Mouse (Mus musculus): ENCODE results near the gene Colca2. TPM values are rescaled to one million over a fixed set of nuclear protein-coding genes. Genes with fewer than 3 reads are reported as not detected.

Colca2 gene
- polyA plus RNA-seq, 1 experiment from 2014 or later: 0.62 TPM

GRCm38 (mm10) chr9:51232163-51232562 lies 46.2 kb downstream of the Colca2 start:
- H3K27ac ChIP-seq: no peak overlapping the region
- H3K36me3 ChIP-seq (replicated peaks; ENCODE audit: control insufficient read depth, insufficient read depth): no peaks in the 10 kb centered on the region
- 94% methylated on average over 8 of the region's 8 CpGs for WGBS
- H3K4me1 ChIP-seq (replicated peaks; ENCODE audit: control insufficient read depth, insufficient read depth, low read length): no peaks in the 10 kb centered on the region
- H3K4me2 ChIP-seq (replicated peaks): no peak overlapping the region
- no peak overlapping the region for H3K9ac ChIP-seq
- no peak overlapping the region for H3K4me3 ChIP-seq (replicated peaks; ENCODE audit: low read length)
- no peaks in the 10 kb centered on the region for H3K9me3 ChIP-seq (ENCODE audit: control insufficient read depth, low read length)
- no peak for ATAC-seq (ENCODE audit: low FRiP score)
- no peaks in the 10 kb centered on the region for H3K27me3 ChIP-seq (ENCODE audit: control insufficient read depth, insufficient read depth, low read length)
- DNase-seq (ENCODE audit: low spot score): no peak

GRCm38 (mm10) chr9:51230701-51231389 lies 47.5 kb downstream of the Colca2 start:
- Histone ChIP-seq H3K27me3 (ENCODE audit: control insufficient read depth, insufficient read depth, low read length) (no peaks in the 10 kb centered on the region), H3K9me3 (ENCODE audit: control insufficient read depth, low read length) (no peaks in the 10 kb centered on the region), H3K4me3 (replicated peaks; ENCODE audit: low read length) (no peak overlapping the region), H3K36me3 (replicated peaks; ENCODE audit: control insufficient read depth, insufficient read depth) (no peaks in the 10 kb centered on the region), H3K4me1 (replicated peaks; ENCODE audit: control insufficient read depth, insufficient read depth, low read length) (no peaks in the 10 kb centered on the region), H3K27ac (no peak overlapping the region), H3K9ac (no peak overlapping the region), H3K4me2 (replicated peaks) (no peak overlapping the region)
- DNase-seq (ENCODE audit: low spot score) (no peak), ATAC-seq (ENCODE audit: low FRiP score) (no peak)
- 90% methylated on average over 4 of the region's 4 CpGs for WGBS

GRCm38 (mm10) chr9:51225636-51226166 lies 52.7 kb downstream of the Colca2 start:
- H3K36me3 ChIP-seq (replicated peaks; ENCODE audit: control insufficient read depth, insufficient read depth): no peaks in the 10 kb centered on the region
- no peak overlapping the region for H3K27ac ChIP-seq
- WGBS: 82% methylated on average over 5 of the region's 5 CpGs
- ATAC-seq (ENCODE audit: low FRiP score) (no peak), DNase-seq (ENCODE audit: low spot score) (no peak)
- H3K27me3 ChIP-seq (ENCODE audit: control insufficient read depth, insufficient read depth, low read length): no peaks in the 10 kb centered on the region
- H3K9ac ChIP-seq: no peak overlapping the region
- H3K4me3 ChIP-seq (replicated peaks; ENCODE audit: low read length): no peak overlapping the region
- H3K9me3 ChIP-seq (ENCODE audit: control insufficient read depth, low read length): no peaks in the 10 kb centered on the region
- H3K4me1 ChIP-seq (replicated peaks; ENCODE audit: control insufficient read depth, insufficient read depth, low read length): no peaks in the 10 kb centered on the region
- no peak overlapping the region for H3K4me2 ChIP-seq (replicated peaks)

Other genes starting within 250 kb of the Colca2 start
- gene Btg4, start 217.7 kb downstream of the Colca2 start, polyA plus RNA-seq (2014; fragmentation: Nextera tagmentation; extraction: Ambion mirVana): not detected in 2 replicates
- gene Layn, start 201.5 kb downstream of the Colca2 start, polyA plus RNA-seq (2014; fragmentation: Nextera tagmentation; extraction: Ambion mirVana): 2.1 TPM in 2 replicates
- gene 4833427G06Rik, start 176.5 kb downstream of the Colca2 start, polyA plus RNA-seq (2014; fragmentation: Nextera tagmentation; extraction: Ambion mirVana): 1.7 and 1.8 TPM in 2 replicates
- not detected in 2 replicates for gene Gm32742, start 113.1 kb downstream of the Colca2 start, polyA plus RNA-seq (2014; fragmentation: Nextera tagmentation; extraction: Ambion mirVana)
- not detected in 2 replicates for gene Pou2af1, start 64.9 kb downstream of the Colca2 start, polyA plus RNA-seq (2014; fragmentation: Nextera tagmentation; extraction: Ambion mirVana)
- gene 1810046K07Rik, start 50.3 kb upstream of the Colca2 start, polyA plus RNA-seq (2014; fragmentation: Nextera tagmentation; extraction: Ambion mirVana): not detected in 2 replicates

Measured in hindbrain, embryonic 14.5 days (tissue).